Mouse (Mus musculus) erythroblast, embryonic 14.5 days (primary cell): ENCODE data around the gene Acot4. TPM values are rescaled to one million over a fixed set of nuclear protein-coding genes. Genes with fewer than 3 reads are reported as not detected.
"Not testable (repeated sequence)": the region's sequence is repeated elsewhere in the genome, so short reads cannot be mapped to it uniquely, and the experiment has no call there.

Experiments used
- H3K27me3 ChIP-seq: 2 replicates; pipeline ENCODE4 v1.6.1; 2012; ENCODE audit warnings: inconsistent platforms; ENCODE audit not compliant: control insufficient read depth
- H3K36me3 ChIP-seq: 2 replicates; pipeline ENCODE4 v1.6.1; 2012; ENCODE audit warnings: mild to moderate bottlenecking, inconsistent platforms; ENCODE audit not compliant: control insufficient read depth
- H3K4me1 ChIP-seq: 2 replicates; pipeline ENCODE4 v1.6.1; 2012; ENCODE audit warnings: inconsistent platforms; ENCODE audit not compliant: control insufficient read depth
- H3K4me3 ChIP-seq: replicated peaks from 2 replicates; pipeline ENCODE3; 2012; ENCODE audit warnings: moderate library complexity, mild to moderate bottlenecking, inconsistent platforms
- H3K9me3 ChIP-seq: 2 replicates; pipeline ENCODE4 v1.6.1; 2012; ENCODE audit warnings: low read length, inconsistent platforms, mixed read lengths; ENCODE audit not compliant: control insufficient read depth
- GATA1 ChIP-seq: IDR thresholded peaks from 2 replicates; pipeline ENCODE4 v1.6.1; 2012; ENCODE audit warnings: low read length, inconsistent platforms, mixed read lengths
- TAL1 ChIP-seq: IDR thresholded peaks from 3 replicates; pipeline ENCODE4 v1.6.1; 2012; ENCODE audit warnings: low read length, inconsistent platforms, mixed read lengths
- polyA plus RNA-seq: library from polyadenylated mRNA; stranded (reverse); fragments of >175 nt; gene quantifications from 2 replicates; pipeline ENCODE4 v1.2.3, GENCODE M21; 2012

Gene Acot4
- polyA plus RNA-seq, 1 experiment: 0.01 TPM

DNA sequence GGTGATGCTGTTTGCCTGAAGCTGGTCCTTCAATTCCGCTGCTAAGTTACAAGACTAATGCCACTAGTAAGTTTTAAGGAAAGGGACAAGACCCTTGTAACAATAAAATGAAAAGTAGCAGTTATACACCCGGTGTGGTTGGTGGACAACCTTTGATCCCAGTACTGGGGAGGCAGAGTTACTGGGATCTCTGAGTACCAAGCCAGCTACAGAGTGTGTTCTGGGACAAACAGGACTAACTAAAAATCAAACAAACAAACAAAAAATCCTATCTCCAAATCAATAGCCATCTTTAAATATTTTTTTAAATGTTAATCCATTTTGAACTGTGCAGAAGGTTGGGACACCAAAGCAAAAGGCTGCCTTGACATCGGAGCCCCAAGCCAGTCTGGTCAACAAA lies 28.0 kb upstream of the Acot4 start:
- TF ChIP-seq GATA1 (no peak), TAL1 (no peak)
- no peaks in the 10 kb centered on the region; the same call in 1 of the 2 replicates for H3K4me1 ChIP-seq
- H3K36me3 ChIP-seq: no peaks in the 10 kb centered on the region
- peak overlapping the region; percentile 32 for H3K4me3 ChIP-seq
- peaks cover 35% of the 10 kb centered on the region for H3K27me3 ChIP-seq
- no peaks in the 10 kb centered on the region for H3K9me3 ChIP-seq

DNA sequence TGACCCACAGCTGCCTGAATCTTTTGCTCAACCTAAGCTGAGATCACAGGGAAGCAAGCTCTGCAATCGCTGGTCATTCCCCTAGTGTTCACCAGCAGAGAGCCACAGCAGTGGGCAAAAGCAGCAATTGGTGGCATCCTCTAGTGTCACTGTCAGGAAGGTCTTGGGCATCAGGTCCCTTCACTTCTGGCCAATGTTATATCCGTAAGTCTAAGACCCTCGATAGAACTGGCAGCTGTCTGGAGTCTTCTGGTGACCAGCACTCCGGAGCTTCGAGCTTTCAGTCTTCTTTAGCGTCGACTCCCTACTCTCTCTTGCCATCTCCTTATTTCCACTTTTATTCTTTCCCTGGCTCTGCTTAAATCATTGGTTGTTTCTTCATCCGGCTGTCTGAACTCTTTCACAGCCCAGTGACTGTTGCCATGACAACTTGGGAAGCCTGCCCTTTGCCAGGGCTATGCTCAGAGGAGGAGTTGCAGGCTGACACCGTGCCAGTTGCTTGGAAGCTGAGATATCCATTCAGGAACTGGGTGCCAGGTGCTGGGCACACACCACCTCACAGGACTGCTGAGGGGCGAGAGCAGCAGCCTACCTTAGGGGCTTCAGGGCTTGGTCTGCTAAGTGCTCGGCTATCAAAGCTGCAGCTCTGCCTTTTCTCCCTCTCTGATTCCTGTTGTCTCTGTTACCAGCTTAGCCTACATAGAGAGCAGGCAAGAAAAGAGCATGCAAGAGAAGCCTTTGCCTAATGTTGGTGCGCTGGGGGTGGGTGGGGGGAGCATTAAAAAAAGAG lies 26.7 kb upstream of the Acot4 start:
- Histone ChIP-seq H3K4me1 (no peaks in the 10 kb centered on the region; the same call in 1 of the 2 replicates), H3K9me3 (no peaks in the 10 kb centered on the region), H3K27me3 (peaks cover 35% of the 10 kb centered on the region), H3K36me3 (no peaks in the 10 kb centered on the region), H3K4me3 (no peak overlapping the region)
- TF ChIP-seq GATA1: no peak
- no peak for TF ChIP-seq TAL1

DNA sequence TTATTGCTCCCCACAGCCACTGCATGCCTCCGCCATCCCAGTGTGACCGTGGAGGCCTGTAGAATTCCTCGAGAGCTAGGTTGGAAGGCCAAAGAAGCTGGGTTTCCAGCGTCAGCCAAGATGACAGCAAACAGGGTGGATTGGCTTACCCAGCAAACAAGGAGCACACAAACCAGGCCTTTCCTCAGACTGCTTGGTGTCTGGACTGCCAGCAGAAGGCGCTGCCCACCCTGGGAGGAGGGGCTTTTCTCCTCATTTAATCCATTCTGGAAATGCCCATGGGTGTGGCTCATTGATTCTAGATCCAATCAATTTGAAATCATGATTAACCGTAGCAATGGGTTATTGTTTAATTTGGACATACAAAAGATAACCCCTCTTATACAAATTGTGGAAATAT lies 25.0 kb upstream of the Acot4 start:
- Histone ChIP-seq H3K4me3 (no peak overlapping the region), H3K9me3 (no peaks in the 10 kb centered on the region), H3K36me3 (no peaks in the 10 kb centered on the region), H3K27me3 (peaks cover 34% of the 10 kb centered on the region), H3K4me1 (no peaks in the 10 kb centered on the region; the same call in 1 of the 2 replicates)
- no peak for TF ChIP-seq GATA1
- no peak for TF ChIP-seq TAL1

DNA sequence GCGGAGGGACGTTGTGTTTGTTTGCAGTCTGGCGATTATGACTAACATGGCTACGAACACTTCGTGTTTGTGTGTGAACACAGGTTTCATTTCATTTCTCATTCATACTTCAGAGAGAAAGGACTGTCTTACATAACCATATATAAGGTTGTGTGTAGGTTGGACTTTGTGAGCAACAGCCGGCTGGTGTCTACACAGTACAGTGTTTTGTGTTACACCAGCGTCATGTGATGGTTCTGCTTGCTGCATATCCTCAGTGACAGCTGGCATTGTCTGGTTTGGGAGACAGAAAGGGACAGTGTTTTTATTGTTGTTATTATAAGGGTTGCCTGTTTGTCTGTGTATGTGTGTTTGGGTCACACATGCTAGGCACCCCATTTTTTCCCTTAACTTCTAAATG lies 24.5 kb upstream of the Acot4 start:
- Histone ChIP-seq H3K4me1 (no peaks in the 10 kb centered on the region; the same call in 1 of the 2 replicates), H3K36me3 (no peaks in the 10 kb centered on the region), H3K27me3 (peaks cover 29% of the 10 kb centered on the region), H3K9me3 (no peaks in the 10 kb centered on the region), H3K4me3 (no peak overlapping the region)
- TF ChIP-seq GATA1: no peak

DNA sequence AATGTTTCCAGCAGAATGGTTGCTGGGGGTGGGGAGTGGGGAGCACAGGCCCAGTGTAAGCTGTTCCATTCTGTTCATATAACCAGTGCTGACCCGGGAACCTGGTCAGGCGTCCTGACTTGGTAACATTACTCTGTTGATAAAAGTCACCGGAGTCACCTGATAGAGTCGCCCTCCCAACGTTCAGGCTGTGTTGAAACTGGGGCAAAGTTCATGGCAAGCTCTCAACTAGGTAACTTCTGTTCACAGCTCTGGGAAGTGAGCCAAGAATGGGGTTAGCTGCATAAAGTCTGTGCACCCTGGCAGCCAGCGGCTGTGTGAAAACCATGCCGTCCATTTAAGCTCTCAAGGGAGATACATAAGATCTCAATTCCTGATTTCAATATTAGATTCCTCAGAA lies 17.7 kb upstream of the Acot4 start:
- H3K4me1 ChIP-seq, H3K27me3 ChIP-seq: not testable (repeated sequence)

DNA sequence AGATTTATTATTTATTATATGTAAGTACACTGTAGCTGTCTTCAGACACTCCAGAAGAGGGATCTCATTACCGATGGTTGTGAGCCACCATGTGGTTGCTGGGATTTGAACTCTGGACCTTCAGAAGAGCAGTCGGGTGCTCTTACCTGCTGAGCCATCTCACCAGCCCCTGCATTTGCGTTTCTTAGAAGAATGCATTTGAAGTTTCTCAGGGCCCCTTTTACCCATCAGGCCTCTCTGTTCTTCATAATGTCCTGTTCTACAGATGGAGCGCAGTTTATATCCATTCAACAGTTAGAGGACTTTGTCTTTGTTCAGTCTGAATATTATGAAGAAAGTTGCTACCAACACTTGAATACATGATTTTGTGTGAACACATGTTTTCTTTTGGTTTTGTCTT lies 15.9 kb upstream of the Acot4 start:
- not testable (repeated sequence) for H3K27me3 ChIP-seq, H3K9me3 ChIP-seq, H3K4me3 ChIP-seq, H3K36me3 ChIP-seq, H3K4me1 ChIP-seq

More for the DNA sequence above, 17.7 kb upstream of the Acot4 start:
- H3K9me3 ChIP-seq, H3K4me3 ChIP-seq, H3K36me3 ChIP-seq: not testable (repeated sequence)

DNA sequence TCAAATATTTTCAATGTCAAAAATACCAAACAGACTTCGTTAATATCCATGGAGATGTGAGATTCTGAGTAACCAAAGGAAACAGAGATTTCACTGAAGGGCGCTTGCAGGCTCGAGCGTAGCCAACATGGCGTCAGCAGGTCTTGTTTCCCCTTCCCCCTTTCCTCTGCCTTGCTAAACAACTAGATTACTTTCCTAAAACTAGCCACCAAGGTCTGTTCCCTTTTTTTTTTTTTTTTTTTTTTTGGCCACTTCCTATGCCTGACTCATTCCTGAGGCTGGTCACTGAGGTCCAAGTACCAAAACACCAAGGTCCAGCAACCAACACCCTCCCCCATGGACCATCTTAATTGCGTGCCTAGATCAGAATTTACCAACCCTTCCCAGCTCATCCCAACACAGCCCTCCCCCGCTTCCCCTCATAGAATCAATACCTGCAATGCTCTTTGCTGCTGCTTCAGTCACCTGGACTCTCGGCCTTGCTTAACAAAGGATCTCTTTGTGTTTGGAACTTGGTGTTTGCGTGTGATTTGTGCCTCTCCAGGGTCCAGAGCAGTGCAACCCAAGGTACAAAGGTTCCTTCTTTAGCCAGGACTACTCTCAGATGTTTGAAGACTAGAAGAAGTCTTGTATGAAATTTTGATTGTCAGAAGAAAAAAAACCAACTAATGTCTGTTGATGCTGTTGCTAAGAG lies 15.0 kb upstream of the Acot4 start:
- no peak for TF ChIP-seq TAL1
- TF ChIP-seq GATA1: no peak
- Histone ChIP-seq H3K9me3 (no peaks in the 10 kb centered on the region), H3K36me3 (no peaks in the 10 kb centered on the region), H3K4me3 (no peak overlapping the region), H3K27me3 (no peaks in the 10 kb centered on the region), H3K4me1 (no peaks in the 10 kb centered on the region)

DNA sequence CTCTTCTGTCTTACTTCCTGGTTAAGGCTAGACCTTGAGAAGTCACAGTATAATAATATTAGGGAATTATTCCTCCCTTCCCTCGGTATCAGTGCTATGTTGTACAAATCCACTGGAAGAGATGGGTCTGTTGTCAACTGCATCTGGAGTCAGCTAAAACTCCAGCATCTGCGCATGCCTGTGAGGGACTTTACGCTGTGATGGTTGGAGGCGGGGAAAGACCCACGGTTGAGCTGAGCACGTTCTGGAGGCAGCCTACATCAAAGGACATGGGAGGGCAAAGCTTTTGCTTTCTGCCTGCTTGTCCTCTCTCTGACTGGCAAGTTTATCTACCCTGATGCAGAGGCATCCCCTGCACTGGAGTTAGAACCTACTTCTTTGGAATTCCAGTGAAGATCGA lies 12.3 kb upstream of the Acot4 start:
- Histone ChIP-seq H3K27me3 (no peaks in the 10 kb centered on the region), H3K36me3 (no peaks in the 10 kb centered on the region), H3K4me3 (no peak overlapping the region), H3K9me3 (no peaks in the 10 kb centered on the region), H3K4me1 (no peaks in the 10 kb centered on the region)
- no peak for TF ChIP-seq TAL1
- TF ChIP-seq GATA1: no peak

DNA sequence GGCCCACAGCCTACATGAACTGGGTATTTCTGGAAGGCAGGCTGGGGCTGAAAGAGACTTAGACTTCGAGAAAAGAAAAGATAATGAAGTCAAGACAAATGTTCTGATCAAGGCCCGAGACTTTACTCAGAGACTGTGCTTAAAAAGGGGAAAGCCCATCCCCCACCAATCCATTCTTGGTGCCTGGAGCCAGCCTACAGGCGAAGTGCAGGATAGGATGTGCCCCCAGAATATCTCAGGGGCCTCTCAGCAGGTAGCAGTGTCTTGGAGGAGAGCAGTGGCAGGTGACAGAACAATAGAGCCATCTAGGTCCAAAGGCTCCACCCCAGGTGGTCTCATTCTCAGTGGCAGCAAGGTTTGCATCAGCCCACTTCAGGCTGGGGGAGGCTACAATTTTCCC lies 9.9 kb upstream of the Acot4 start:
- H3K9me3 ChIP-seq, H3K4me1 ChIP-seq, H3K27me3 ChIP-seq, H3K4me3 ChIP-seq, H3K36me3 ChIP-seq: not testable (repeated sequence)

DNA sequence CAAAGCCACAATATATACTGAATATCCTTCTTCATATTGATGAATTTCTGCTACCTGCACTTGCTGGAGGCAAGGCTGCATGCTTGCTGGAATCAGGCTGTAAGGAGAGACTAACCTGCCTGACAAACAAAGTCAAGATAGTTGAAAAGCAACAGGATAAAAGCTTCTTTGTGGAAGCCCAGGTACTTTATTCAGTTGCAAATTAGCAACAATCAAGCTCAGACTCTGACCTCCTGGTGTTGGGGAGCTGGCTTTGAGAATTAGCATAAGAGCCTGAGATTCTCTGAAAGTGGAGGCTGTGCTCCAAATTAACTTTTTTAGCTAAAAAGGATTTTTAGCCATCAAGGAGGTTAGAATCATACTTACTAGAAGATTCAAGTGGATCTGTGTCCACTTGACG lies 9.1 kb upstream of the Acot4 start:
- not testable (repeated sequence) for H3K27me3 ChIP-seq, H3K9me3 ChIP-seq, H3K4me1 ChIP-seq, H3K4me3 ChIP-seq, H3K36me3 ChIP-seq
